Mouse (Mus musculus) left cerebral cortex, postnatal 25 days (tissue): ENCODE data around the gene Gjb3. TPM values are rescaled to one million over a fixed set of nuclear protein-coding genes. Genes with fewer than 3 reads are reported as not detected.

Source experiments
- DNase-seq, 2 experiments: peaks; one replicate each; pipeline ENCODE4 v3.0.0; 2022; ENCODE audit warnings: low spot score in 2 of 2, mixed read lengths in 1 of 2
- intact Hi-C: fragments of 180-260 bp; cut with DNase I; formaldehyde crosslinking; loops from one replicate; pipeline ENCODE4 v1.15.1; 2025
- total RNA-seq, 2 experiments: library from RNA; stranded (reverse); gene quantifications; 2 replicates each; pipeline ENCODE4 v1.2.3; 2021

Gjb3 gene
- total RNA-seq = under 1 TPM in 1 of 2 experiments, not detected in 1; 0.27 TPM

DNA sequence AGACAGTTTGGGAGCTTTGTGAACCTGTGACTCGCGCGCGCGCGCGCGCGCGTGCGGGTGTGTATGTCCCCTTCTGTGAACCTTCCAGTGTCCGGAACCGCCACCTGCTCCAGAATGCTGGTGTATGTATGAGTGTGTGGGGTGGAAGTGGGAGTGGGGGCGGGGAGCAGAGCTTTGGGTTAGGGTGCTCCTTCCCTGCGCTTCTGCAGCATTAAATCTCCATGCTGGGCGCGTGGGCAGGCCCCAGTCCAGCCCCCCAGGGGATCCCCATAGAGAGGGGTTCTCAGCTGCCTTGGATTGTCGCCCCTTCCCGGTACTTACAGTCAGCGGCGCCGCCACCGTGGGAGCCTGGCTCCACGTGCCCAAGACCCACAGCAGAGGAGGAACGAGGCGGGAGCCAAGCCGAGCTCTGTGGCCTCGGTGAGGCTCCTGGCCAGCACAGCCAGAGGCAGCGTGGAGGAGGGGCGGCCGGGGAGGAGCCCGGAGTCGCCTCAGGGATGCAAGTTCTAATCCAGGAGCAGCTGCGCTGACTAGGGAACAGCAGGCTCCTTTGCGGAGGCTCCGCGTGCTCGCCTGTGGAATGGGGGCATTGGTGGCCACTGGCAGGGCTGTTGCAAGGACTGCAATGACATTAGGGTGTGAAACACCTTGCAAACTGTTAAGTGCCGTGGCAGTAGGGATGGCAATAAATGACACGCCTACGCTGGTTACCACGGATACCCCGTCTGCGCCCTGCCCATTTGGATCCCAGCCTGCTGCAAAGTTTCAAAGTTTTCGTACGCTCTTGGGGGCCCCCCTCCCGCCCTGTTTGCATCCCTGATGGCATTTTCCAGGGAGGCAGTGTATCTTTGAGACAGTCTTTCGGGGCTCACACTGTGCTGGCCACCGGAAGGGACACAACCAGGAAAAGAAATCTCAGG is at the start of gene Gjb3:
Gjb3 (minus strand) TSS at position 664 of the 920 bp plus-strand sequence.
- intact Hi-C loops = no loop called here
- DNase-seq = peak in 1 of 2 experiments; percentile 21

DNA sequence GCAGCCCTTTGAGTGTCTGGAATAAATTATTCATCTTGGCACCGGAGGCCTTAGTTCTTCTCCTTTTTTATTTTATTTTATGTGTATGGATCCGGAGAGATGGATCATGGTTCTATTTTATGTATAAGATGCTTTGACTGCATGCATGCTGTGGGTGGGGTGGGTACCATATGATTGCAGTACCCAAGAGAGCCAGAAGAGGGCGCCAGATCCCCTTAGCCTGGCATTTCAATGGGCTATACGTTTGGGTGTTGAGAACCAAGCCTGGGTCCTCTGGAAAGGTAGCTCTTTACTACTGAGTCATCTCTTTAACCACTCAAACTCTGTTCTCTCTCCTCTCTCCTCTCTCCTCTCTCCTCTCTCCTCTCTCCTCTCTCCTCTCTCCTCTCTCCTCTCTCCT is 46.7 kb upstream of the Gjb3 start:
- intact Hi-C loops = no loop called here
- no peak for DNase-seq

GRCm38 (mm10) chr4:127375541-127376177 is 45.0 kb upstream of the Gjb3 start:
- intact Hi-C loops = no loop called here

DNA sequence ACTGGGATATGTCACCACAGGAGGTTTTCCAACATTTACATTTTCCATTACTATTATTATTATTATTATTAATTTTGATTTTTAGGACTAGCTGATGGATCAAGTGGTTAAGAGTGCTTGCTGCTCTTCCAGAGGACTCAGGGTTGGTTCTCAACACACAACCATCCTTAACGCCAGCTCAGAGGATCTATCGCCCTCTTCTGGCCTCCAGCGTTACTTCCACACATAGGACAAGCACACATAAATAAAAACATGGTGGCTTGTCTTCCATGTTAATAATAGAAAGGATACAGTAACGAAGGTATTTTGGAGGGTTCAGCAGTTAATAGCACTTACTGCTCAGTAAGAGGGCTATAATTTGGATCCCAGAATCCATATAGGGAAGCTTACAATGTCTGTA is 44.0 kb upstream of the Gjb3 start:
- DNase-seq = no peak
- intact Hi-C loops = no loop called here

More at GRCm38 (mm10) chr4:127375541-127376177, 45.0 kb upstream of the Gjb3 start:
- DNase-seq = no peak

DNA sequence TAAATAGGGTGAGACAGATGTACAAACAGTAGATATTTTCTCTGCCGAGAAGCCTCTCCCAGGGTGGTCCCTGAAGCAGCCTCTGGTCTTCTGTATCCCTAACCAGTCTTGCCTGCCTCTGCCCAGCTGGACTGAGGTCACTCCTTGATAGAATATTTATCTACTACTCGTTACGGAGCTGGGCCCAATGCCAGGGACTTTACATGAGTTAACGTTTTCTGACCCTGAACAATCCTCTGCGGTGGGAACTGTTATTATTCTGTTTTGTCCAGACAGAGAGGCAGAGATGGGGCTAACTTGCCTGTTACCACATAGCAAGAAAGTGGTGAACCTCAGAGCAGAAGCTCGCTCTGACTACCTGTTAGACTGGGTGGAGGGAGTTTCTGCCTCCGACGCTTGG is 42.8 kb upstream of the Gjb3 start:
- DNase-seq = no peak
- intact Hi-C loops = no loop called here

- intact Hi-C loops = no loop called here
- no peak for DNase-seq
Measured at GRCm38 (mm10) chr4:127371546-127371945, 40.9 kb upstream of the Gjb3 start.

- DNase-seq = no peak
- intact Hi-C loops = no loop called here
Measured at GRCm38 (mm10) chr4:127370447-127370846, 39.8 kb upstream of the Gjb3 start.

DNA sequence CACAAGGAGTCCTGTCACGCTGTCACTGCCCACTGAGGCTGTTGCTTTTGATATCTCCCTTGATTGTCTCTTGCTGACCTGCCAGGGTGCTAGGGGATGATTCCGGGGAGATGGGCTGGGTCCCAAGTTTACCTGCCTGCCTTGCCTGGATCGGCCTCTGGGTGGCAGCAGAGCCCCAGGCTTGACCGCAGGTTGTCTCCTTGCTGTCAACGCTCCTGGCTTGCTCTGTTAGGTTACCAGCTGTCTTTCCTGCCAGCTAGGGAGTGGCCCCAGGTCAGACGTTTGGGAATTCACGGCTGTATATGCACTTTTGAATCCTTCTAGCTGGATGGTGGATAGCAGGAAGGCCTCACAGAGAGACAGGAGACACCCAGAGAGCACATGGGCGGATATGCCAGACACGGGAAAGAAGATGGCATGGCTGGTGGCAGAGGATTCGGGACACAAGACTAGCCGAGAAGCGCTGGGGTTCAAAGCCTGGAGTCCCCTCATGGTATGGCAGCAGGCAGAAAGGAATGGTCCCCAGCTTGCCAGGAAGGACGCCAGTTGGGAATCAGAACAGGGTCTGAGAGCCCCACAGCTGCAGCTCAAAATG is 37.8 kb upstream of the Gjb3 start:
- peak; percentile 65 to 69 for DNase-seq
- intact Hi-C loops = loop anchor here (5.0 kb wide), 3 partner anchors 244 to 1174 kb away; partner anchors contain the start of gene Csmd2

DNA sequence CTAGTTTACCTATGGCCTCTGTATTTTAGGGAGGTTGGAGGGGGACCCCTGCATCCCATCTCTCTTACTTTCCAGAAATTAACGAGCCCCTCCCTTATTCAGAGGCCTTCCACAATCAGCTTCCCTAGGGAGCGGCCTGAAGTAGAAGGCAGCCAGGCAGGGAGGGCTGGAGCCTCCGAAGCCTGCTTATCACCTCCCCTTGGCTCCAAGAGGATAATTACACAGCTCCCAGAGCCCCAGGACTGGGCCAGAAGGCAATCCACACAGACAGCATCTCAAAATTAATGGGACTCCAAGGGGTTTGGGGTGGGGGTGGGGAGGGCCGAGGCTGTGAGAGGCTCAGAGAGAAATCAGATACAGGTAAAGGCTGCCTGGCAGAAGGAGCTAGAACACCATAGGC is 35.2 kb upstream of the Gjb3 start:
- intact Hi-C loops = loop anchor here (5.0 kb wide), 3 partner anchors 246 to 1176 kb away; partner anchors contain the start of gene Csmd2
- no peak for DNase-seq

DNA sequence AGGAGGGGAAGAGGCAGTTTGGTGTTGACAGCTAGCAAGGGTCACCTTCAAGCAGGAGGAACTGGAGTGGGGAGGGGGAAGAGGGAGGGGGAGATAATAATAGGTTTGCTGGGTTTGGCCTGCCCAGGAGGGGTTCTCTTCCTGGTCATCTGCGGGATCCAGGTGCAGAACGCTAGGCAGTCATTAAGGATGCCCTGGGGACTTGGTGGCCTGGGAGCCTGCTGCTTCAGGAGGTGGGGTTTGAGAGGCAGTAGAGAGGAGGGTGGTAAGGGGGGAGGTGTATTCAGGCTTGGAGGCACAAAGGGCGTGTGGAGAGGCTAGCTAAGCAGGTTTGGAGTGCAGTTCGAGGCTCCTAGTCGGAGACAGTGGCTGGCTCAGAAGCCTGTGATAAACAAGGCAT is 34.8 kb upstream of the Gjb3 start:
- DNase-seq = no peak
- intact Hi-C loops = loop anchor here (5.0 kb wide), 3 partner anchors 247 to 1177 kb away; partner anchors contain the start of gene Csmd2

DNA sequence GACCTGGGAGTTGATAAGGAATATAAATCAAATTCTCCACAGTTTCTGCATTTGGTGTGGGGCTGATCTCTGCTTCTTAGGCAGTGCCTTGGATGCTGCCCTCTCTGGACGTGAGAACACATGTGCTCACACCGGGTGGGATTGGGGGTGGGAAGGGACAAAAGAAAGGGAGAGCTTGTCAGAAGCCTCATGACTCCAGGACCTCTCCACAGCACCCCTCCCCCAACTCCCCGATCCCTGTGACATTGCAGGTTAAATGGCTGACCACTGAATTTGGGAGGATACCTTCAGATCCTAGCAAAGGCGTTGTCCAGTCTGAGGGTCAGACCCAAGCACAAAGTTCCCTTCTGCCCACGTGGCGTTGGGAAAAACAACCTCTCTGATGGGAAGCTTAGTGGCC is 33.8 kb upstream of the Gjb3 start:
- no peak for DNase-seq
- intact Hi-C loops = no loop called here

DNA sequence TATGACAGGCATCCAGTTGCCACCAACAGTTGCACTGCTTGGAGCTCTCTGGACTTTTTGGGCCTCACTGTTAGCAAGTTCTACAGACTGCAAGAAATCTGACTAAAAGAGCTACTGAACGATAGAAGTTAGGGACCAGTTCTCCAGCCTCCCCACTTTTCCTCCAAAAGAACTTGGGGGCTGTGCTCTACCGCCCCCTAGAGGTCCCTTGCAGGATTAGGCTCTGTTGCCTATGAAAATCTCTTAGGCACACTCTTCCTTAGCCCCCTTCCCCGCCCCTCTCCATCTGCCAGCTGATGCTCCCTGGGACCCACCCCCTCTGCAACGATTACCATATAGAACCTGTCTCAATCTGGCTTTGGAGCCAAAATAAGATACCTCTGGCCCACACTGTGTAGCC is 32.7 kb upstream of the Gjb3 start:
- intact Hi-C loops = no loop called here
- no peak for DNase-seq

- no peak for DNase-seq
- intact Hi-C loops = no loop called here
Measured at GRCm38 (mm10) chr4:127362520-127362919, 31.9 kb upstream of the Gjb3 start.

GRCm38 (mm10) chr4:127358018-127358417 is 27.4 kb upstream of the Gjb3 start, which contains the start of gene Gjb5:
TSS of gene Gjb5 (minus strand) at chr4:127358181.
- no peak for DNase-seq
- intact Hi-C loops = no loop called here

DNA sequence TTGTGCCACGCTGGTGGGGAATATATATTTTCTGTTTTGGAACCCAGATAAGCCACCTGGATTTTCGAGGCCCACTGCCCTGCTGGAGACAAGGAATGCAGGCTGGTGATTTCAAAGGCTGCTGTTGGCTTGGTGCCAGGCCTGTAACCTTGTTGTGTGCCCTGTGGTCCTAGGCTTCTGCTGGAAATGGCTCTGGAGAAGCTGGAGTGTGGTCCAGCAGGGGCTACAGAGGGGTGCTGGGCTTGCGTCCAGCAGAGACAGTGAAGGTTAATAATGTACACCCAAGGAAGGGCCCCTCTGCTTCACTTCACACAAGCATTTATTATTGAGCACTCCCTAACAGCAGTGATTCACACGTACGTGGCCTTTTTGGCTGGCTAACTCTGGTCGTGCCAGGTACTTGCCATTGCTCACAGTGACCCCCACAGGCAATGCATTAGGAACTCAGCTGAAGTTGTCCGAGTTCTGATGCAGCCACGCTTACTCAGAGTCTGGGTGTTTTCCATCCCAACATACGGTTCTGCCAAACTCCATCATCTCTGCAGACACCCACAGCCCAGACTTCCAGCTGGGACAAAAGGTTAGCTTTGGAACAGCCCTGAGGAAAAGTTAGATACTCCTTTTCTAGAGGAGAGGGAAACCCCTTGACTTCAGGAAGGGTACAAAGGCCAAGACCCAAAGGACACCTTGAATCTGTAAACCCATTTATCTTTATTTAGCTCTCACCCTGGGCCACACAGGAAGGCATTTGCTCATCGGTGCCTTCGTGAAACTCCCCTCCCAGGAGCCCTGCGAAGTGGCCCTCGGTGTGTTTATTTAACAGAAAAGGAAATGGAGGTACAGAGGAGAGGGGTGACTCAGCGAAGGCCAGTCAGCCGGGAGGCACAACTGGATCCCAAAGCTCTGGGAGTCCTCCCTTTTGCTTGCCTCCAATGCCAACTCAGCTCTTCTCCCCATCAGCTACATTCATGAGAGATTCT is 24.2 kb upstream of the Gjb3 start:
- intact Hi-C loops = no loop called here
- DNase-seq = peak in 1 of 2 experiments; percentile 51

DNA sequence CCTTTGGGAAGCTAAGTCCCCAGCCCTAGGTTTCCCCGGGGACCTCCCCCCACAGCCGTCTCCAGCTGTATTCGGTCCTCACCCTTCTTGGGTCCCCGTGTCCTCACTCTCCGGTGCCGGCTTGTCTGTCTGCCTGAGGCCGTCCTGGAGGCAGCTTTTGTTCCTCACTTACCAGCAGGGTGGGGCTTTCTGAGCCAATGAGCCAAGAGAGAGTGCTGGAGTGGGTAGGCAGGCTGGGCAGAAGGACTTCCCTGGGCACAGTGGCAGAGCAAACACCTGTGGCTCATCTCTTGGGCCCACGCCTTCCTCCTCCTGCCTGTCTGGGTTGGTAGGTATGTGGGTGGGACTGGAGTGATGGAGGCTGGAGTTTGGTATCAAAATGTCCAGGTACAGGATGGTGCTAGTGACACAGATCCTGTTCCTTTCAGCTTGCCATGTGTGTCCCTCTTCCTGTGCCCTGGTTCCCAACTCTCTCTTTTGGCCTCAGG is 23.4 kb upstream of the Gjb3 start, which contains the start of gene Gjb4:
Gjb4 (minus strand) TSS at position 131 of the 488 bp plus-strand sequence.
- intact Hi-C loops = no loop called here
- DNase-seq = peak in 1 of 2 experiments; percentile 20

DNA sequence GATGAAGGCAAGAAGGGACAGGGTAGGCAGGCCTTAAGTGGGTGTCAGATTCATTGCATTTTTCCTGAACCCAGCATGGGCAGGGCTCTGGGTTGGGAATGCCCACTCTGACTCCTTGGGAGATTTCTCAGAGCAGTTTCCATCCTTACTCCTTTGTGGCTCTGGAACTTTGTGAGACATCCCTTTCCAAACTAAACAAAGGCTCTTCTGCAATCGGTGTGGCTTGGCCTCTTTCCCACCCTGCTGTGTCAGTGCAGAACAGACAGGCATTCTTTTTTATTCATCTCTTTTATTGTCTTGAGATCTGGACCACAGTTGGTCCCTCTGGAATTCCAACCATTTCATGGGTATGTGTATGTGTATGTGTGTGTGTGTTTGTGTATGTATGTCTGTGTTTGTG is 21.9 kb upstream of the Gjb3 start:
- intact Hi-C loops = no loop called here
- DNase-seq = no peak

- DNase-seq = no peak
- intact Hi-C loops = no loop called here
Measured at GRCm38 (mm10) chr4:127349560-127350300, 19.1 kb upstream of the Gjb3 start.
